In the genomic region with DNA sequence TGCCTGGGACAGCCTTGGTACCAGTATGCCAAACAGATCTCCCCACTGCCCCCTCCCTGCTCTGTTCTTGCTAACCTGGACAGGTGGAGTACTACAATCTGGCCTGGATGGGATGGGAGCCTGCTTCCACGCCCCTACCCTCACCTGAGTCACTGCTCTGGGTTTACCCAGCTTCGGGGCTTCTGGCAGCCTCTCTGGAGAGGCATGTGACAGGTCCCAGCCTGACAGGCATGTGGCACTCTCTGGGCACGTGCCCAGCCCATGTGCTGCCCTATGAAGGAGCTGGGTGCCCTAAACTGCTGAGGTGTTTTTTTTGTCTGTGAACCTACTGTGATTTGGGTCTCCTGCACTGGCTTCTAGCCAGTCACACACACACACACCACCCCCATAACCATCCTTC, we compare ENCODE assay signal across 25 mouse cellular contexts. TPM values are rescaled to one million over a fixed set of nuclear protein-coding genes. Genes with fewer than 3 reads are reported as not detected.
DNase-seq lines count a peak whose midpoint lies in the region; ATAC-seq and TF ChIP-seq lines count a peak whose summit lies in the region.
"Had no signal": no experiment of that assay in that cellular context is flagged by ENCODE, and none has a peak within 500 bp of the region (broad histone marks: within the 10 kb centered on the region; RNA-seq: fewer than 3 reads in every experiment).

No protein-coding gene starts in this region.

- no peak for TF ChIP-seq CTCF in kidney, adult 2 months (conservative IDR thresholded peaks at IDR 0.05; ENCODE audit: insufficient read depth, insufficient read length, low read depth, low read length)
- no peak for TF ChIP-seq CTCF in CH12.LX (conservative IDR thresholded peaks at IDR 0.05 in 1 of 2, IDR thresholded peaks at IDR 0.05 in 1 of 2; ENCODE audit: low read depth in 2 of 2, low read length in 2 of 2)

- TF ChIP-seq RAD21 in CH12.LX (IDR thresholded peaks at IDR 0.05; ENCODE audit: low read depth, low read length) = no peak

- WGBS in kidney, adult 2 months = 42% methylated on average over 3 of the region's 3 CpGs
- 79% methylated on average over 3 of the region's 3 CpGs for WGBS in kidney, embryonic 14.5 days

- peaks cover 4% of the 10 kb centered on the region; the same call in 1 of the 2 replicates for H3K9me3 ChIP-seq in kidney, embryonic 14.5 days (ENCODE audit: control insufficient read depth, low read length)
- H3K9me3 ChIP-seq in CH12.LX (replicated peaks; ENCODE audit: low read length) = peaks cover 17% of the 10 kb centered on the region
- H3K9me3 ChIP-seq: forebrain, embryonic 12.5 days; hindbrain, embryonic 12.5 days; limb, embryonic 13.5 days; midbrain, embryonic 12.5 days had no signal

- DNase-seq in cerebellum, postnatal 14 days = peak; percentile 53 to 71
- DNase-seq in cerebellum, adult 11 months = no peak
- peak; percentile 63 for DNase-seq in kidney, adult 2 months
- DNase-seq in CH12.LX (ENCODE audit: extremely low read depth) = no peak
- DNase-seq in kidney, postnatal 14 days = peak; percentile 45
- no peak for DNase-seq in layer of hippocampus, postnatal 25 days (ENCODE audit: extremely low spot score in 1 of 2, low spot score in 1 of 2)
- DNase-seq in thymus, postnatal 14 days = no peak
- DNase-seq: adrenal gland, postnatal 25 days; cerebellum, adult 11-12 months; heart, postnatal 10 days; layer of hippocampus, adult 9-11 months; lung, postnatal 4 days; right cerebral cortex, postnatal 14 days; thymus, adult 18-20 months had no signal

- H3K79me2 ChIP-seq in CH12.LX (replicated peaks; ENCODE audit: control insufficient read depth, extremely low read depth, insufficient read depth, poor library complexity, severe bottlenecking) = no peaks in the 10 kb centered on the region

- TF ChIP-seq EP300 in CH12.LX (IDR thresholded peaks at IDR 0.05; ENCODE audit: low read length) = no peak

- no peak overlapping the region for H3K9ac ChIP-seq in kidney, embryonic 14.5 days (ENCODE audit: low read depth, low read length)
- no peak overlapping the region for H3K9ac ChIP-seq in CH12.LX (ENCODE audit: insufficient read depth, low read depth)
- H3K9ac ChIP-seq: forebrain, embryonic 12.5 days; hindbrain, embryonic 12.5 days; liver, embryonic 14.5 days; lung, embryonic 15.5 days; midbrain, embryonic 12.5 days had no signal

- H3K4me1 ChIP-seq in kidney, adult 2 months (ENCODE audit: control insufficient read depth, insufficient read depth, low read length) = no peaks in the 10 kb centered on the region
- no peaks in the 10 kb centered on the region; the same call in 1 of the 2 replicates for H3K4me1 ChIP-seq in kidney, embryonic 14.5 days (ENCODE audit: control insufficient read depth, insufficient read depth, low read length)
- no peaks in the 10 kb centered on the region for H3K4me1 ChIP-seq in CH12.LX (ENCODE audit: control insufficient read depth in 1 of 2, insufficient read depth in 2 of 2)
- H3K4me1 ChIP-seq: forebrain, embryonic 12.5 days had no signal

- H3K27ac ChIP-seq in kidney, adult 2 months (ENCODE audit: insufficient read depth, low read depth, low read length) = no peak overlapping the region
- H3K27ac ChIP-seq in kidney, embryonic 14.5 days (ENCODE audit: low read depth, low read length) = no peak overlapping the region
- H3K27ac ChIP-seq in CH12.LX (ENCODE audit: insufficient read depth, low read depth) = no peak overlapping the region
- H3K27ac ChIP-seq: forebrain, embryonic 12.5 days; heart, adult 2 months; hindbrain, embryonic 12.5 days; limb, embryonic 13.5 days; liver, embryonic 14.5 days; lung, embryonic 15.5 days; midbrain, embryonic 12.5 days had no signal

- no peak for ATAC-seq in kidney, embryonic 14.5 days (ENCODE audit: low FRiP score, low TSS enrichment)
- ATAC-seq: CD4-positive, CD25-positive, alpha-beta regulatory T cell, adult 4 months had no signal

- no peak overlapping the region for H3K4me2 ChIP-seq in kidney, embryonic 14.5 days (replicated peaks; ENCODE audit: low read depth, low read length)
- no peak overlapping the region for H3K4me2 ChIP-seq in CH12.LX (ENCODE audit: insufficient read depth, low read depth, poor library complexity, severe bottlenecking)
- H3K4me2 ChIP-seq: forebrain, embryonic 12.5 days; hindbrain, embryonic 12.5 days; limb, embryonic 13.5 days; lung, embryonic 15.5 days; midbrain, embryonic 12.5 days had no signal

- in situ Hi-C loops in CH12.LX (cut with MboI; ENCODE audit: low pct_ligation_motif_present, low pct_unique_long_range_greater_than_20kb, low sequenced_read_pairs) = no loop called here

- dilution Hi-C loops in CH12.LX (cut with MboI; ENCODE audit: extremely low pct_ligation_motif_present, extremely low pct_unique_long_range_greater_than_20kb, low sequenced_read_pairs) = no loop called here

- no peaks in the 10 kb centered on the region for H3K27me3 ChIP-seq in kidney, adult 2 months (replicated peaks; ENCODE audit: control insufficient read depth, insufficient read depth, low read length)
- no peaks in the 10 kb centered on the region for H3K27me3 ChIP-seq in kidney, embryonic 14.5 days (ENCODE audit: control insufficient read depth, insufficient read depth, low read length)
- H3K27me3 ChIP-seq in CH12.LX (replicated peaks) = peaks cover 86% of the 10 kb centered on the region
- H3K27me3 ChIP-seq: midbrain, embryonic 12.5 days had no signal

- no peaks in the 10 kb centered on the region for H3K36me3 ChIP-seq in kidney, adult 2 months (ENCODE audit: control insufficient read depth, insufficient read depth, low read length)
- H3K36me3 ChIP-seq in kidney, embryonic 14.5 days (ENCODE audit: control insufficient read depth, insufficient read depth, low read length) = no peaks in the 10 kb centered on the region
- H3K36me3 ChIP-seq in CH12.LX (replicated peaks in 1 of 2; ENCODE audit: control insufficient read depth in 1 of 2, insufficient read depth in 1 of 2, low read length in 1 of 2) = no peaks in the 10 kb centered on the region
- H3K36me3 ChIP-seq: forebrain, embryonic 12.5 days; G1E; hindbrain, embryonic 12.5 days; limb, embryonic 13.5 days; lung, embryonic 15.5 days; midbrain, embryonic 12.5 days had no signal

- H3K4me3 ChIP-seq in kidney, adult 2 months (ENCODE audit: insufficient read depth, low read depth, low read length) = no peak overlapping the region
- H3K4me3 ChIP-seq in kidney, embryonic 14.5 days (ENCODE audit: low read length) = no peak overlapping the region
- no peak overlapping the region for H3K4me3 ChIP-seq in CH12.LX (replicated peaks in 1 of 3; ENCODE audit: low read depth in 2 of 3, low read length in 2 of 3, poor library complexity in 1 of 3)
- H3K4me3 ChIP-seq: forebrain, embryonic 12.5 days; heart, adult 2 months; hindbrain, embryonic 12.5 days; limb, embryonic 13.5 days; lung, embryonic 15.5 days; midbrain, embryonic 12.5 days; myocyte had no signal

- no peak for TF ChIP-seq POLR2A in kidney, adult 2 months (IDR thresholded peaks at IDR 0.05; ENCODE audit: low read depth, low read length)
- no peak for TF ChIP-seq POLR2A in CH12.LX (IDR thresholded peaks at IDR 0.05; ENCODE audit: low read depth, low read length)

TF ChIP-seq in CH12.LX, 34 proteins besides CTCF, POLR2A, EP300 and RAD21:
- TF ChIP-seq E2F4 (IDR thresholded peaks at IDR 0.05; ENCODE audit: insufficient replicate concordance, low read depth, low read length) (no peak), BHLHE40 (IDR thresholded peaks at IDR 0.05; ENCODE audit: low read depth, low read length) (peak; percentile 53), SMC3 (IDR thresholded peaks at IDR 0.05; ENCODE audit: low read depth, low read length) (no peak)

RNA-seq across cellular contexts. Expression of a gene that starts 26.8 kb away (rescaled TPM):
- polyA plus RNA-seq in kidney, adult 2 months (2012; rRNA removed) = 5.7 and 6.6 TPM in 2 replicates
- 16.8 and 23.4 TPM in 2 replicates for polyA plus RNA-seq in kidney, embryonic 14.5 days (2014; fragmentation: Nextera tagmentation; extraction: Ambion mirVana)
- total RNA-seq in CH12.LX (2012; rRNA removed) (not detected in 2 replicates), CH12.LX (2014; rRNA removed) (not detected in 2 replicates)
- not detected in 2 replicates for polyA plus RNA-seq in CH12.LX (2012; ENCODE audit: insufficient read length, low read depth)
- 1 to 10 TPM; 1.0 to 1.4 TPM for total RNA-seq in layer of hippocampus, postnatal 25 days (2021)
- polyA plus RNA-seq: CD4-positive, CD25-positive, alpha-beta regulatory T cell, adult 4 months; G1E had no signal

RNA-seq across cellular contexts. Expression of a gene that starts 46.4 kb away (rescaled TPM):
- 4.1 and 4.2 TPM in 2 replicates for polyA plus RNA-seq in kidney, adult 2 months (2012; rRNA removed)
- polyA plus RNA-seq in kidney, embryonic 14.5 days (2014; fragmentation: Nextera tagmentation; extraction: Ambion mirVana) = 0.51 and 0.59 TPM in 2 replicates
- total RNA-seq in CH12.LX (2012; rRNA removed) (0.17 TPM in 1 of 2 replicates, not detected in the other), CH12.LX (2014; rRNA removed) (not detected in 2 replicates)
- polyA plus RNA-seq in CH12.LX (2012; ENCODE audit: insufficient read length, low read depth) = not detected in 2 replicates
- 10 to 100 TPM; 18.7 to 19.2 TPM for total RNA-seq in layer of hippocampus, postnatal 25 days (2021)
- polyA plus RNA-seq: CD4-positive, CD25-positive, alpha-beta regulatory T cell, adult 4 months; G1E had no signal

Comparison
In these comparisons a context has a peak if more than half of its experiments do, and no peak if none do; other contexts are left out.
1. DNase-seq: peak in cerebellum, postnatal 14 days (2 of 2), kidney, adult 2 months (single experiment) and kidney, postnatal 14 days (single experiment); none in cerebellum, adult 11 months (single experiment), CH12.LX (single experiment), layer of hippocampus, postnatal 25 days (0 of 2) and thymus, postnatal 14 days (single experiment).